8 mouse cellular contexts compared by ENCODE assay signal in the genomic region with DNA sequence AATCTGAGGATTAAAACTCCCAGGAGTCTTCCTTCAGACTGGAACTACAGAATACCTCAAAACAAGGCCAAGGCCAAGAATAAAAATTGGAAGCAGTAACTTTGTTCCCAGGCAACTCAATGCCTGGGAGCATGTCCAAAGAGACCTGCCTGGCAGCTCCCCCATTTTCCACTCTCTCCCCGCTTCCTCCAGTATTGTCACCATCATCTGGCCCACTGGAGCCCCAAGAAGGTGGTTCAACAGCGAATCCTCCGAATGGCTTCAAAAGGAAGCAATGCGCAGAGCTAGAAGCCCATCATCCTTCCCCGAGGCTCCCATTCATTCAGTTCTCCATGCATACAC. TPM values are rescaled to one million over a fixed set of nuclear protein-coding genes. Genes with fewer than 3 reads are reported as not detected.
DNase-seq lines count a peak whose midpoint lies in the region; ATAC-seq and TF ChIP-seq lines count a peak whose summit lies in the region.

No protein-coding gene starts in this region.

- H3K4me2 ChIP-seq in forebrain, postnatal 0 days (ENCODE audit: low read depth), result peak overlapping the region; percentile 78
- H3K4me2 ChIP-seq in intestine, embryonic 14.5 days (ENCODE audit: low read length), result peak overlapping the region; percentile 73
- H3K4me2 ChIP-seq in midbrain, embryonic 14.5 days (ENCODE audit: low read length), result peak overlapping the region; percentile 74

- peak overlapping the region; percentile 91 for H3K27ac ChIP-seq in forebrain, postnatal 0 days (ENCODE audit: low read depth, low read length)
- peak overlapping the region; percentile 96 for H3K27ac ChIP-seq in intestine, embryonic 14.5 days (ENCODE audit: low read depth)
- H3K27ac ChIP-seq in midbrain, embryonic 14.5 days (replicated peaks; ENCODE audit: low read depth, low read length), result peak overlapping the region; percentile 97

- peak overlapping the region; percentile 83 for H3K4me3 ChIP-seq in G1E (ENCODE audit: low read depth, low read length)
- H3K4me3 ChIP-seq in forebrain, postnatal 0 days (ENCODE audit: low read depth, low read length), result peak overlapping the region; percentile 68
- peak overlapping the region; percentile 78 for H3K4me3 ChIP-seq in intestine, embryonic 14.5 days (ENCODE audit: low read depth, low read length)
- H3K4me3 ChIP-seq in midbrain, embryonic 14.5 days (replicated peaks; ENCODE audit: low read depth, low read length), result peak overlapping the region; percentile 86

- peaks cover 4% of the 10 kb centered on the region for H3K9me3 ChIP-seq in G1E (replicated peaks)
- no peaks in the 10 kb centered on the region for H3K9me3 ChIP-seq in forebrain, postnatal 0 days (ENCODE audit: low read length)
- no peaks in the 10 kb centered on the region for H3K9me3 ChIP-seq in intestine, embryonic 14.5 days (ENCODE audit: control insufficient read depth, low read length)
- H3K9me3 ChIP-seq in midbrain, embryonic 14.5 days (ENCODE audit: control insufficient read depth, low read length), result no peaks in the 10 kb centered on the region

- peak overlapping the region; percentile 71 for H3K9ac ChIP-seq in forebrain, postnatal 0 days
- H3K9ac ChIP-seq in intestine, embryonic 14.5 days (ENCODE audit: low read length), result peak overlapping the region; percentile 95
- peak overlapping the region; percentile 86 for H3K9ac ChIP-seq in midbrain, embryonic 14.5 days (replicated peaks; ENCODE audit: low read length)

- DNase-seq in gastrocnemius, adult 18-20 months (ENCODE audit: low spot score), result peak; percentile 33
- no peak for DNase-seq in gastrocnemius, postnatal 25 days
- no peak for DNase-seq in G1E (ENCODE audit: low spot score)
- DNase-seq in forebrain, postnatal 0 days, result no peak
- no peak for DNase-seq in intestine, embryonic 14.5 days (ENCODE audit: low spot score)
- DNase-seq in midbrain, embryonic 14.5 days, result no peak
- no peak for DNase-seq in cerebellum, adult 18-20 months
- no peak for DNase-seq in cerebellum, adult 11-12 months

- H3K36me3 ChIP-seq in G1E (replicated peaks), result peaks cover 26% of the 10 kb centered on the region
- 0 out of 2 replicates have a peak, but pooled peaks cover 13% of the 10 kb centered on the region for H3K36me3 ChIP-seq in forebrain, postnatal 0 days (ENCODE audit: insufficient read depth)
- peaks cover 29% of the 10 kb centered on the region for H3K36me3 ChIP-seq in intestine, embryonic 14.5 days (ENCODE audit: control insufficient read depth, insufficient read depth, low read length)
- H3K36me3 ChIP-seq in midbrain, embryonic 14.5 days (ENCODE audit: control insufficient read depth, insufficient read depth, low read length), result peaks cover 24% of the 10 kb centered on the region

- peaks cover 19% of the 10 kb centered on the region for H3K4me1 ChIP-seq in G1E (ENCODE audit: insufficient read depth, low read depth, low read length)
- H3K4me1 ChIP-seq in forebrain, postnatal 0 days (ENCODE audit: insufficient read depth), result peaks cover 6% of the 10 kb centered on the region
- peaks cover 5% of the 10 kb centered on the region; the same call in 1 of the 2 replicates for H3K4me1 ChIP-seq in intestine, embryonic 14.5 days (replicated peaks; ENCODE audit: control insufficient read depth, insufficient read depth, low read length)
- H3K4me1 ChIP-seq in midbrain, embryonic 14.5 days (ENCODE audit: control insufficient read depth, insufficient read depth, low read length), result peaks cover 6% of the 10 kb centered on the region; the same call in 1 of the 2 replicates

- H3K27me3 ChIP-seq in G1E (ENCODE audit: insufficient read depth, low read length), result no peaks in the 10 kb centered on the region
- H3K27me3 ChIP-seq in forebrain, postnatal 0 days (ENCODE audit: insufficient read depth, low read length), result no peaks in the 10 kb centered on the region
- H3K27me3 ChIP-seq in intestine, embryonic 14.5 days (replicated peaks; ENCODE audit: control insufficient read depth, insufficient read depth, low read length), result no peaks in the 10 kb centered on the region
- no peaks in the 10 kb centered on the region for H3K27me3 ChIP-seq in midbrain, embryonic 14.5 days (ENCODE audit: control insufficient read depth, insufficient read depth, low read length)

- ATAC-seq in G1E (ENCODE audit: extremely low read depth, insufficient number of reproducible peaks, low FRiP score, poor library complexity, severe bottlenecking), result no peak
- no peak for ATAC-seq in forebrain, postnatal 0 days
- ATAC-seq in intestine, embryonic 14.5 days (replicated peaks; ENCODE audit: low FRiP score, low TSS enrichment, low read depth), result no peak
- no peak for ATAC-seq in midbrain, embryonic 14.5 days (ENCODE audit: low FRiP score, low TSS enrichment)

- 1% methylated on average over 5 of the region's 5 CpGs for WGBS in forebrain, postnatal 0 days
- WGBS in intestine, embryonic 14.5 days, result 0% methylated on average over 5 of the region's 5 CpGs
- WGBS in midbrain, embryonic 14.5 days, result 0% methylated on average over 5 of the region's 5 CpGs

- TF ChIP-seq CTCF in G1E (IDR thresholded peaks at IDR 0.05; ENCODE audit: low read depth, low read length), result no peak
- TF ChIP-seq CTCF in forebrain, postnatal 0 days (IDR thresholded peaks at IDR 0.05; ENCODE audit: low read depth), result no peak

RNA-seq across cellular contexts. Expression of a gene that starts 1.3 kb away (rescaled TPM):
- 10 to 100 TPM; 28.2 to 32.6 TPM for total RNA-seq in gastrocnemius, adult 18-20 months (2021)
- 10 to 100 TPM; 25.2 to 25.3 TPM for total RNA-seq in gastrocnemius, postnatal 25 days (2021)
- total RNA-seq in G1E (2014; fragmentation: Nextera tagmentation) (186 and 200 TPM in 2 replicates), G1E (2017) (175 and 182 TPM in 2 replicates)
- 43.8 and 45.1 TPM in 2 replicates for polyA plus RNA-seq in G1E (2012)
- total RNA-seq in forebrain, postnatal 0 days (2014; rRNA removed), result 36.9 and 46.7 TPM in 2 replicates
- polyA plus RNA-seq in forebrain, postnatal 0 days (2015; fragmentation: Nextera tagmentation; extraction: Ambion mirVana), result 25.6 and 33.3 TPM in 2 replicates
- 70.3 and 78.3 TPM in 2 replicates for polyA plus RNA-seq in intestine, embryonic 14.5 days (2014; fragmentation: Nextera tagmentation; extraction: Ambion mirVana)
- polyA plus RNA-seq in midbrain, embryonic 14.5 days (2014; fragmentation: Nextera tagmentation; extraction: Ambion mirVana), result 41.6 and 75.4 TPM in 2 replicates
